ENCODE assay signal across 14 mouse cellular contexts in genomic region chr3:3784200-3784599, GRCm38 (mm10).
DNase-seq lines count a peak whose midpoint lies in the region; ATAC-seq lines count a peak whose summit lies in the region.
"Had no signal": no experiment of that assay in that cellular context is flagged by ENCODE, and none has a peak within 500 bp of the region (broad histone marks: within the 10 kb centered on the region; RNA-seq: fewer than 3 reads in every experiment).

No protein-coding gene starts in this region.

- no peak overlapping the region for H3K4me3 ChIP-seq in forebrain, embryonic 14.5 days (ENCODE audit: low read depth, low read length)
- no peak overlapping the region for H3K4me3 ChIP-seq in forebrain, embryonic 10.5 days
- no peak overlapping the region for H3K4me3 ChIP-seq in midbrain, embryonic 15.5 days
- no peak overlapping the region for H3K4me3 ChIP-seq in heart, embryonic 10.5 days
- H3K4me3 ChIP-seq: megakaryocyte, embryonic 14.5 days had no signal

- peak; percentile 63; the same call in 1 of the 2 replicates for ATAC-seq in forebrain, embryonic 14.5 days
- ATAC-seq in midbrain, embryonic 15.5 days (replicated peaks), result peak; percentile 70; the same call in 1 of the 2 replicates

- DNase-seq in forebrain, embryonic 14.5 days (ENCODE audit: low spot score), result peak; percentile 79
- DNase-seq in forebrain, embryonic 10.5 days (ENCODE audit: extremely low spot score, low spot score), result no peak
- peak; percentile 3 to 8 for DNase-seq in left cerebral cortex, postnatal 14 days (ENCODE audit: low spot score in 2 of 2)
- no peak for DNase-seq in left cerebral cortex, adult 8-10 months (ENCODE audit: low spot score in 2 of 2)
- DNase-seq in Muller cell, postnatal 12 days (ENCODE audit: inconsistent ontology term), result peak; percentile 12
- no peak for DNase-seq in heart, embryonic 10.5 days (ENCODE audit: low spot score)
- DNase-seq in embryo, embryonic 10.5 days (ENCODE audit: low spot score), result no peak
- DNase-seq: adrenal gland, postnatal 25 days; B cell, adult 2 months; kidney, adult 18-20 months; thymus, adult 2 months had no signal

- H3K9me3 ChIP-seq in forebrain, embryonic 14.5 days (replicated peaks; ENCODE audit: control insufficient read depth, low read length), result no peaks in the 10 kb centered on the region
- H3K9me3 ChIP-seq in forebrain, embryonic 10.5 days, result no peaks in the 10 kb centered on the region
- H3K9me3 ChIP-seq in midbrain, embryonic 15.5 days, result no peaks in the 10 kb centered on the region
- H3K9me3 ChIP-seq in heart, embryonic 10.5 days, result no peaks in the 10 kb centered on the region
- H3K9me3 ChIP-seq: megakaryocyte, embryonic 14.5 days had no signal

- no peak overlapping the region for H3K9ac ChIP-seq in forebrain, embryonic 14.5 days (ENCODE audit: low read length)
- no peak overlapping the region for H3K9ac ChIP-seq in midbrain, embryonic 15.5 days

- no peak overlapping the region for H3K4me2 ChIP-seq in forebrain, embryonic 14.5 days (ENCODE audit: low read length)
- H3K4me2 ChIP-seq in midbrain, embryonic 15.5 days, result no peak overlapping the region
- H3K4me2 ChIP-seq: liver, embryonic 11.5 days had no signal

- H3K27ac ChIP-seq in forebrain, embryonic 14.5 days (ENCODE audit: low read depth, low read length), result no peak overlapping the region
- H3K27ac ChIP-seq in forebrain, embryonic 10.5 days, result no peak overlapping the region
- no peak overlapping the region for H3K27ac ChIP-seq in midbrain, embryonic 15.5 days
- H3K27ac ChIP-seq in heart, embryonic 10.5 days, result no peak overlapping the region

- no peaks in the 10 kb centered on the region for H3K36me3 ChIP-seq in forebrain, embryonic 14.5 days (ENCODE audit: control insufficient read depth, insufficient read depth, low read length)
- no peaks in the 10 kb centered on the region for H3K36me3 ChIP-seq in forebrain, embryonic 10.5 days (replicated peaks)
- H3K36me3 ChIP-seq in midbrain, embryonic 15.5 days (replicated peaks), result no peaks in the 10 kb centered on the region
- H3K36me3 ChIP-seq in heart, embryonic 10.5 days, result no peaks in the 10 kb centered on the region

- 63% methylated on average over 3 of the region's 3 CpGs for WGBS in forebrain, embryonic 14.5 days
- 87% methylated on average over 3 of the region's 3 CpGs for WGBS in forebrain, embryonic 10.5 days
- WGBS in midbrain, embryonic 15.5 days, result 68% methylated on average over 3 of the region's 3 CpGs
- WGBS in heart, embryonic 10.5 days, result 75% methylated on average over 3 of the region's 3 CpGs

- H3K4me1 ChIP-seq in forebrain, embryonic 14.5 days (ENCODE audit: control insufficient read depth, insufficient read depth, low read length), result no peaks in the 10 kb centered on the region
- H3K4me1 ChIP-seq in forebrain, embryonic 10.5 days, result no peaks in the 10 kb centered on the region
- no peaks in the 10 kb centered on the region for H3K4me1 ChIP-seq in midbrain, embryonic 15.5 days
- no peaks in the 10 kb centered on the region for H3K4me1 ChIP-seq in heart, embryonic 10.5 days
- H3K4me1 ChIP-seq: megakaryocyte, embryonic 14.5 days had no signal

- intact Hi-C loops in left cerebral cortex, postnatal 14 days (cut with DNase I), result no loop called here

- no peaks in the 10 kb centered on the region for H3K27me3 ChIP-seq in forebrain, embryonic 14.5 days (replicated peaks; ENCODE audit: control insufficient read depth, insufficient read depth, low read length)
- H3K27me3 ChIP-seq in forebrain, embryonic 10.5 days (ENCODE audit: poor library complexity, severe bottlenecking), result no peaks in the 10 kb centered on the region
- H3K27me3 ChIP-seq in midbrain, embryonic 15.5 days (replicated peaks), result no peaks in the 10 kb centered on the region
- no peaks in the 10 kb centered on the region for H3K27me3 ChIP-seq in heart, embryonic 10.5 days (ENCODE audit: insufficient read depth, poor library complexity, severe bottlenecking)
- H3K27me3 ChIP-seq: megakaryocyte, embryonic 14.5 days had no signal

Comparison
In these comparisons a context has a peak if more than half of its experiments do, and no peak if none do; other contexts are left out.
1. DNase-seq: peak in forebrain, embryonic 14.5 days (single experiment), left cerebral cortex, postnatal 14 days (2 of 2) and Muller cell, postnatal 12 days (single experiment); none in forebrain, embryonic 10.5 days (single experiment), left cerebral cortex, adult 8-10 months (0 of 2), heart, embryonic 10.5 days (single experiment) and embryo, embryonic 10.5 days (single experiment).